Mouse (Mus musculus): ENCODE data around the gene Grap. TPM values are rescaled to one million over a fixed set of nuclear protein-coding genes. Genes with fewer than 3 reads are reported as not detected.

Grap gene
- polyA plus RNA-seq, 1 experiment from 2014 or later: 6.8 TPM

DNA sequence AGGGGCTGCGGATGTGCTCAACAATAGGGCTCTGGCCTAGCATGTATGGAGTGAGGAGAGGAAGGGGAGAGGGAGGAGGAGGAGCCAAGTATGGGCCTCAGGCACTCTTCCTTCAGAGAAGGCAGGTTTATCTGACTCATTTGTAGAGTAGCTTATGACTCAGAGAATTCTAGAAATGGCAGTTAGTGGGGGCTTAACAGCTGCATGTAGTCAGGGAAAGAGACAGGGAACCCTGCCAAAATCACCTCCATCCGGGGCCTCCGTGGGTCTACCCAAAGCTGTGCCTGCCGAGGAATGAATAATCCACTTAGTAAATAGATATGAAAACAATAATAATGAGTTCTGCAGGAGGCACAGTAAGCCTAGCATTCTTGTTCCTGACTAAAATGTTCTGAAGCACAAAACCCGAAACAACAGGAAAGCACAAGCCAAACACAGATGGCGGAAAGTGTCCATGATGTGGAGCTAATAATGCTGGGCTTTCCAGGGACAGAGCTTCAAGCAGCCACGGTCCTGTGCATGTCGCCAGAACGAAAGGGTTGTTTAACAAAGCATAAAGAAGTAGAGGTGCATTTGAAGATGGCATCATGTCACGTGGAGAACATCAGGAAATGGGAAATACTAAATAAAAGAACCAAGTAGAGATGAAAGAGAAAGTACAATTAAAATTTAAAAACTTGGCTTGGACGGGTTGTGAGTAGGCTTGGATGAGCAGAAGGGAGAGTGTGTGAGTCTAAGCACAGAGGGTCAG lies 8.3 kb upstream of the Grap start:
- WGBS: 79% methylated on average over 11 of the region's 11 CpGs
- DNase-seq: peak; percentile 4

DNA sequence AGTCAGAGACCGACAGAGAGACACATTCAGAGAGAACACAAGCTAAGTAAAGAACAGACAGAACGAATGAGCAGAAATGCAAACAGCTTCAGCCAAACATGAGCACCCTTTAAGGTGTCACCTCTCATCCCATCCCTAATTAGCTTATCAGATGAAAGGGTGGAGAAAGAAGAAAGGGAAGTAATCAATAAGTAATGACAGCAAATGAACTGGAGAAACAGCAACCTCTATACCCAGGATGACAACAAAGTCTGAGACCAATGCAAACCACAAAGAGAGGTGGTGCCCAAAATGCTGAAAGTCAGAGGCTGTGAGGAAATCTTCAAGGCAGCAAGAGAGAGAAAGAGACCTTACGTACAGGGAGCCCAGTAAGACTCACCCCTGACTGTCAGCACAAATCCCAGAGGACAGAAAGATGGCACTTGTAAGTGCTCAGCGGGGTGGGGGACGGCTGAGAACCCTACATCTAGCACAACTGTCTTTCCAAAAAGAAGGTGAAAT lies 7.7 kb upstream of the Grap start:
- WGBS: 84% methylated on average over 5 of the region's 5 CpGs
- Histone ChIP-seq H3K36me3 (ENCODE audit: control insufficient read depth, insufficient read depth, low read length) (no peaks in the 10 kb centered on the region), H3K4me1 (ENCODE audit: control insufficient read depth, insufficient read depth, low read length) (no peaks in the 10 kb centered on the region), H3K9me3 (ENCODE audit: control insufficient read depth, low read length) (no peaks in the 10 kb centered on the region), H3K9ac (replicated peaks; ENCODE audit: low read length) (no peak overlapping the region), H3K27me3 (ENCODE audit: control insufficient read depth, insufficient read depth, low read length) (no peaks in the 10 kb centered on the region), H3K27ac (replicated peaks; ENCODE audit: low read depth, low read length) (no peak overlapping the region), H3K4me2 (ENCODE audit: low read length) (no peak overlapping the region), H3K4me3 (replicated peaks; ENCODE audit: low read depth, low read length) (no peak overlapping the region)
- ATAC-seq (ENCODE audit: low FRiP score, low TSS enrichment): no peak
- no peak for DNase-seq

More for the DNA sequence above, 8.3 kb upstream of the Grap start:
- ATAC-seq (ENCODE audit: low FRiP score, low TSS enrichment): no peak
- no peaks in the 10 kb centered on the region for H3K9me3 ChIP-seq (ENCODE audit: control insufficient read depth, low read length)
- H3K4me1 ChIP-seq (ENCODE audit: control insufficient read depth, insufficient read depth, low read length): no peaks in the 10 kb centered on the region
- no peaks in the 10 kb centered on the region for H3K36me3 ChIP-seq (ENCODE audit: control insufficient read depth, insufficient read depth, low read length)
- H3K27me3 ChIP-seq (ENCODE audit: control insufficient read depth, insufficient read depth, low read length): no peaks in the 10 kb centered on the region
- no peak overlapping the region for H3K27ac ChIP-seq (replicated peaks; ENCODE audit: low read depth, low read length)
- H3K9ac ChIP-seq (replicated peaks; ENCODE audit: low read length): no peak overlapping the region
- no peak overlapping the region for H3K4me2 ChIP-seq (ENCODE audit: low read length)
- H3K4me3 ChIP-seq (replicated peaks; ENCODE audit: low read depth, low read length): no peak overlapping the region

DNA sequence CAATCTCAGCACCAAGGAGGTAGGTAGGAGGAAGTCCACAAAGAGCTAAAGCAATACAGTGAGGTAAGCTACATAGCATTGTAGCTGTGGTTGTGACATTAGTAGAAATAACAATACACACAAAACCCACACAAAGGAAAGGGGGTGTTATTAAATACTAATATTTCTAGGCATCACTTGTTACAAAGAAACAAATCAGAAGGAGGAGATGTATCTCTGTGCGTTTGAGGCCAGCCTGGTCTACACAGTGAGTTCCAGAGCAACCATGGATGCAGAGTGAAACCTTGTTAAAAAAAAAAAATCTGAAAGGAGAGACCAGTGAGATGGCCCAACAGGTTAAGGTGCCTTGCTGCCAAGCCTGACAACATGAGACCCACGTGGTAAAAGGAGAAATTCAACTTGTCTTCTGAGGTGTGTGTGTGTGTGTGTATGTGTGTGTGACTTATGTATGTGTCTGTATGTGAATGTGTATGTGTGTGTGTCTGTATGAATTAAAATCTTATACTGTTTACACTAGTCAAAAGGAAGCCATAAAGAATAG lies 6.5 kb upstream of the Grap start:
- Histone ChIP-seq H3K9me3 (ENCODE audit: control insufficient read depth, low read length) (no peaks in the 10 kb centered on the region), H3K27me3 (ENCODE audit: control insufficient read depth, insufficient read depth, low read length) (no peaks in the 10 kb centered on the region), H3K27ac (replicated peaks; ENCODE audit: low read depth, low read length) (no peak overlapping the region), H3K36me3 (ENCODE audit: control insufficient read depth, insufficient read depth, low read length) (no peaks in the 10 kb centered on the region), H3K4me1 (ENCODE audit: control insufficient read depth, insufficient read depth, low read length) (no peaks in the 10 kb centered on the region), H3K4me2 (ENCODE audit: low read length) (no peak overlapping the region), H3K9ac (replicated peaks; ENCODE audit: low read length) (no peak overlapping the region), H3K4me3 (replicated peaks; ENCODE audit: low read depth, low read length) (no peak overlapping the region)
- ATAC-seq (ENCODE audit: low FRiP score, low TSS enrichment): no peak
- no peak for DNase-seq
- 63% methylated on average over 2 of the region's 2 CpGs for WGBS

DNA sequence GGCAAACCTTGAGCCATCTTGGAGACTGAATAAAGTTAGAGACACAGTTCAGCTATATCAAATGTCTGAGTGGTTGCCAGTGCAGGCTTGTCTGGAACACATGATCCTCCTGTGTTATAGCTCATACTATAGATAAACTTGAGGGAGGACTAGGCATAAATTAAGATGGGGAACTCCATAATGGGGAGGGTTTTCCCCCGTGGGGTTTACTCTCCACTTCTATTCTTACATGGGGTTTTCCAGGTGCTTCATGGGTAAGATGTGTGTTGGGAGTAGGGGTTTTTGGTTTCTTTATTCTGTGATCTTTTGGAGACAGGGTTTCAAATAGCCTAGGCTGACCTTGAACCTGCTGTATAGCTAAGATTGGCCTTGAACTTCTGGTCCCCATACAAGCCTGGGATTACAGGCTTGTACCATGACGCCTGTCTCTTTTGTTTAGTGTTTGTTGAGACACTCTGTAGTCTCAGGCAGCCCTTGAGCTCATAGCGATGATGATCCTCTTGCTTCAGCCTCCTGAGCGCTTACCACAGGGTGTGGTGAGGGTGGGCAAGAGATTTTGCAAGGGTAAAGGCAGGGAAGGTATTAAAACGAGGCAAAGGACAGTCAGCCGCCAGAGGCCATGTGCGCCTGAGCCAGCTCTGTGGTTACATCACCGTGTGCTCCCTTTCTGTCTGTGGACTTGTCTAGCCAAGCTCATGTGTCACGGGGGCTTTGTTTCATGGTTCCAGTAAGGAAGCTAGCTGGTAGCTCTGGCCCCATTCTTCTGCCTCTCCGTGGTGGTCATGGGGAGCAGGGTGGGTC lies 5.8 kb upstream of the Grap start:
- DNase-seq: no peak
- Histone ChIP-seq H3K4me3 (replicated peaks; ENCODE audit: low read depth, low read length) (no peak overlapping the region), H3K4me2 (ENCODE audit: low read length) (no peak overlapping the region), H3K9me3 (ENCODE audit: control insufficient read depth, low read length) (no peaks in the 10 kb centered on the region), H3K9ac (replicated peaks; ENCODE audit: low read length) (no peak overlapping the region), H3K27me3 (ENCODE audit: control insufficient read depth, insufficient read depth, low read length) (no peaks in the 10 kb centered on the region), H3K27ac (replicated peaks; ENCODE audit: low read depth, low read length) (no peak overlapping the region), H3K36me3 (ENCODE audit: control insufficient read depth, insufficient read depth, low read length) (no peaks in the 10 kb centered on the region), H3K4me1 (ENCODE audit: control insufficient read depth, insufficient read depth, low read length) (no peaks in the 10 kb centered on the region)
- no peak for ATAC-seq (ENCODE audit: low FRiP score, low TSS enrichment)
- 70% methylated on average over 10 of the region's 10 CpGs for WGBS

DNA sequence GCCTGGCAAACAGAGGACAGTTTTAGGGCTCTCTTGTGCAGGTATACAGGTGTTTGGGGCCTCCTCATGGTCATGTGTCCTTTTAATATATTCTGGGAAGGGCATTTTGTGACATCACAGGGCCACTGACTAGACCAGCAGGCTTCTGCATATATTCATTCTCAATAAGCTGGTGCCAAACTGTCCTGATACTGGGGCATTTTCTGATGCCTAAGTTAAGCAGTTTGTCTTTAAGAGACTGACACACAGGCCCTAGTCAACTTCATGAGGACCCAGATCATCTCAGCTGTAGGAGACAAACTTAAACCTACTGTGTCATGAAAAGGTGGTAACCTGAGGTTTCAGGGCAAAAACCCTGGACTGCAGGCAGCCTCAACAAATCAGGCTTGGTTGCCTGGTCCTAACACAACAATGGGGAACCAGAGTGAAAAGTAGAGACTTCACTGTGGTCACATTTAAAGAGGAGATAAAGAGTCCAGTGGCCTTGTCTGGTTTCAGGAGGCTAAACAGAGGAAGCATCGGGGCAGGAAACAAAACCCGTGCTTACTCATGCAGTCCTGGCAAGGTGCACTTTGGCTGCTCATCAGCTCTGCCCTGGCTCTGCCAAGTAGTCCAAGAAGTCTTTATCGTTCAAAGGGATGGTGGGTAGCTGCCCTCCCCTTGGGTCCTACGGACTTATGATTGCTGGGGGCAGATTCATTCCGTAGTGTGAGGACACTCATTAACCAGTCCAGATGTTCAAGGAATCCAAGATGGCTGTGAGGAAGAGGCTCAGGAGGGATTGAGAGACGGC lies 4.9 kb upstream of the Grap start:
- H3K9me3 ChIP-seq (ENCODE audit: control insufficient read depth, low read length): no peaks in the 10 kb centered on the region
- DNase-seq: no peak
- H3K4me3 ChIP-seq (replicated peaks; ENCODE audit: low read depth, low read length): no peak overlapping the region
- no peak overlapping the region for H3K4me2 ChIP-seq (ENCODE audit: low read length)
- H3K4me1 ChIP-seq (ENCODE audit: control insufficient read depth, insufficient read depth, low read length): no peaks in the 10 kb centered on the region
- ATAC-seq (ENCODE audit: low FRiP score, low TSS enrichment): no peak
- WGBS: 83% methylated on average over 6 of the region's 6 CpGs
- H3K9ac ChIP-seq (replicated peaks; ENCODE audit: low read length): no peak overlapping the region
- H3K27ac ChIP-seq (replicated peaks; ENCODE audit: low read depth, low read length): no peak overlapping the region
- no peaks in the 10 kb centered on the region for H3K27me3 ChIP-seq (ENCODE audit: control insufficient read depth, insufficient read depth, low read length)
- H3K36me3 ChIP-seq (ENCODE audit: control insufficient read depth, insufficient read depth, low read length): no peaks in the 10 kb centered on the region

DNA sequence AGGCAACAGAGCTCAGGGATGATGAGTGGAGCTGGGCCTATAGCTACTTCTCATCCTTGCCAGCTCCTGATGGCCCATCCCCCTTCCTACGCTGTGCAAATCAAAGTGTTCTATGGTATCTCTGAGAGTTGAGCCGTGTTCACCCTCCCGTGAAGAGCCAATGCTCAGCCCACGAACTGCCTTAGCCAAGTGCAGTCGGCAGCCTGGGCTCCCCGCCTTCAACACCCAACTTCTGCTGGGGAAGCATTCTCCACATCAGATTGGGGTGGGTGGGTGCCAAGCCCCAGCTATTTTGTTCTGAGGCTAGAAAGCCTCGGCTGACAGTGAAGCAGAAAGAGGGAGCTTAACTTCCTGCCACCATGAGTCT lies 4.3 kb upstream of the Grap start:
- 79% methylated on average over 7 of the region's 7 CpGs for WGBS

DNA sequence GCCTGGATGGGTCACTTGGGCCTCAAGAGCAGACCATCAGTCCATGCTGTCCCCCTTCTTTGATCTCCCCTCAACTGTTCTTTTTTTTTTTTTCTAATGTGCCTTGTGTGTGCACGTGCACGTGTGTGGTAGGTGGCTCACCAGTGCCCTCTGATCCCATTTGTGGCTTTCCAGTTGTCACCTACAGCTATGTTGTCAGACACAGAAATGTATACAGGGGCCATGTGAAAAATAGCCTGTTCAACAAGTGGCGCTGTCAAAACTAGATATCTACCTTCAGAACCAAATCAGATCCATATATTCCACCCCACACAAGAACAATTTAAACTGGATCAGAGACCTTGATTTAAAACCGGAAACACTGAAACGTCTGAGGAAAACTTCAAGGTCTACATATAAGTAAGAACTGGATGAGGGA lies 3.9 kb upstream of the Grap start:
- 92% methylated on average over 5 of the region's 5 CpGs for WGBS
- no peak overlapping the region for H3K9ac ChIP-seq (replicated peaks; ENCODE audit: low read length)
- H3K4me3 ChIP-seq (replicated peaks; ENCODE audit: low read depth, low read length): no peak overlapping the region
- H3K36me3 ChIP-seq (ENCODE audit: control insufficient read depth, insufficient read depth, low read length): no peaks in the 10 kb centered on the region
- no peak for DNase-seq
- H3K9me3 ChIP-seq (ENCODE audit: control insufficient read depth, low read length): no peaks in the 10 kb centered on the region
- H3K4me2 ChIP-seq (ENCODE audit: low read length): no peak overlapping the region
- H3K27ac ChIP-seq (replicated peaks; ENCODE audit: low read depth, low read length): no peak overlapping the region
- no peaks in the 10 kb centered on the region for H3K4me1 ChIP-seq (ENCODE audit: control insufficient read depth, insufficient read depth, low read length)
- ATAC-seq (ENCODE audit: low FRiP score, low TSS enrichment): no peak
- H3K27me3 ChIP-seq (ENCODE audit: control insufficient read depth, insufficient read depth, low read length): no peaks in the 10 kb centered on the region

More for the DNA sequence above, 4.3 kb upstream of the Grap start:
- no peak overlapping the region for H3K9ac ChIP-seq (replicated peaks; ENCODE audit: low read length)
- DNase-seq (no peak), ATAC-seq (ENCODE audit: low FRiP score, low TSS enrichment) (no peak)
- H3K9me3 ChIP-seq (ENCODE audit: control insufficient read depth, low read length): no peaks in the 10 kb centered on the region
- H3K4me1 ChIP-seq (ENCODE audit: control insufficient read depth, insufficient read depth, low read length): no peaks in the 10 kb centered on the region
- H3K27me3 ChIP-seq (ENCODE audit: control insufficient read depth, insufficient read depth, low read length): no peaks in the 10 kb centered on the region
- H3K27ac ChIP-seq (replicated peaks; ENCODE audit: low read depth, low read length): no peak overlapping the region
- H3K36me3 ChIP-seq (ENCODE audit: control insufficient read depth, insufficient read depth, low read length): no peaks in the 10 kb centered on the region
- H3K4me3 ChIP-seq (replicated peaks; ENCODE audit: low read depth, low read length): no peak overlapping the region
- H3K4me2 ChIP-seq (ENCODE audit: low read length): no peak overlapping the region

DNA sequence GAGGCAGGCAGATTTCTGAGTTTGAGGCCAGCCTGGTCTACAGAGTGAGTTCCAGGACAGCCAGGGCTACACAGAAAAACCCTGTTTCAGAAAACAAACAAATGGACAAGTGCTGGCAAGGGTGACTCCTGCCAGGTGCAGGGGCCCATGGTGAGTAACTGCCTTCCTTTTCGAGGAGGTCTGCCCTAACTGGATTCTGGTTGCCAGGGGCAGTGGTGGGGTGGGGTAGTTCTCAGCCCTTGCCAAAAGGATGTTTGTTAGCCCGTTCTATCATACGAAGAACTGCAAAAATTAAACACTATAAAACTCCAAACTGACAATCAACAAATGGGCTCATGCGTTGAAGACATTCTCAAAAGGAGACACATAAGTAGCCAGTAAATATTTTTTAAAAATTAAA lies 3.4 kb upstream of the Grap start:
- ATAC-seq (ENCODE audit: low FRiP score, low TSS enrichment): no peak
- no peak for DNase-seq
- Histone ChIP-seq H3K27me3 (ENCODE audit: control insufficient read depth, insufficient read depth, low read length) (no peaks in the 10 kb centered on the region), H3K27ac (replicated peaks; ENCODE audit: low read depth, low read length) (no peak overlapping the region), H3K9ac (replicated peaks; ENCODE audit: low read length) (no peak overlapping the region), H3K4me1 (ENCODE audit: control insufficient read depth, insufficient read depth, low read length) (no peaks in the 10 kb centered on the region), H3K4me2 (ENCODE audit: low read length) (no peak overlapping the region), H3K4me3 (replicated peaks; ENCODE audit: low read depth, low read length) (no peak overlapping the region), H3K9me3 (ENCODE audit: control insufficient read depth, low read length) (no peaks in the 10 kb centered on the region), H3K36me3 (ENCODE audit: control insufficient read depth, insufficient read depth, low read length) (no peaks in the 10 kb centered on the region)
- 96% methylated on average over 4 of the region's 4 CpGs for WGBS

Measured in midbrain, embryonic 14.5 days (tissue).